Mouse (Mus musculus): ENCODE measurements around the gene Yap1. TPM values are rescaled to one million over a fixed set of nuclear protein-coding genes. Genes with fewer than 3 reads are reported as not detected.

Yap1 gene
- polyA plus RNA-seq (2015; fragmentation: Nextera tagmentation; extraction: Ambion mirVana) = 14.9 and 17.4 TPM in 2 replicates

GRCm38 (mm10) chr9:8004370-8004991, at the start of gene Yap1:
Gene Yap1 (minus strand): TSS chr9:8004596.

GRCm38 (mm10) chr9:8042338-8043043, 38.1 kb upstream of the Yap1 start, which contains the start of gene Cfap300:
Gene Cfap300 (minus strand): TSS chr9:8042823.

Other genes with a start within 250 kb of the Yap1 start
- 299 and 378 TPM in 2 replicates for gene Tmem123, start 240.6 kb downstream of the Yap1 start, polyA plus RNA-seq (2015; fragmentation: Nextera tagmentation; extraction: Ambion mirVana)
- 14.9 and 15.6 TPM in 2 replicates for gene Birc2, start 167.5 kb downstream of the Yap1 start, polyA plus RNA-seq (2015; fragmentation: Nextera tagmentation; extraction: Ambion mirVana)
- gene Birc3, start 131.4 kb downstream of the Yap1 start, polyA plus RNA-seq (2015; fragmentation: Nextera tagmentation; extraction: Ambion mirVana) = 6.2 TPM in 2 replicates
- 3.4 and 3.8 TPM in 2 replicates for gene Cfap300, start 38.2 kb upstream of the Yap1 start, polyA plus RNA-seq (2015; fragmentation: Nextera tagmentation; extraction: Ambion mirVana)
- 0.52 and 0.58 TPM in 2 replicates for gene Cep126, start 129.7 kb upstream of the Yap1 start, polyA plus RNA-seq (2015; fragmentation: Nextera tagmentation; extraction: Ambion mirVana)

Data from urinary bladder, postnatal 0 days (tissue).